Mouse (Mus musculus): ENCODE data around the gene Irf2.

Irf2 gene

DNA sequence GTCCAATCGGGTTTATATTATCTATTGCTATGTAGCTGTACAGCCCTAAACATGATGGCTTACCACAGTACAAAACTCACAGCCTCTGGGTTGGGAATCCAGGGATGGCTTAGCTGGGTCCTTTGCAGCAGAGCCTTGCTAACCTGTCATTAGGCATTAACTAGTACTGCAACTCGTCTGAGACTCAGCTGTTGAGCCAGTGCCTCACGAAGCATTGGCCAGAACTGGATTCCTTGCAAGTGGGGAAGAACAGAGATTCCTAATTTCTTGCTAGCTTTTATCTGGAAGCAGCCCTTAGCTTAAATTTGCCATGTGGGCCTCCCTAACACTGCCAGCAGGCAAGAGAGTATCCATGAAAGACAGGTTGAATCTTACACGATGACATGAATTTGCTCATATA lies 104.3 kb downstream of the Irf2 start:
- no peak for DNase-seq (ENCODE audit: low read depth)

- peak; percentile 90 for DNase-seq (ENCODE audit: low read depth)
These were observed 104.9 kb downstream of the Irf2 start for GRCm38 (mm10) chr8:46844371-46844973.

- DNase-seq (ENCODE audit: low read depth), result peak; percentile 88
These were observed 105.6 kb downstream of the Irf2 start for GRCm38 (mm10) chr8:46844974-46845774.

GRCm38 (mm10) chr8:46845891-46846290 lies 106.4 kb downstream of the Irf2 start:
- DNase-seq (ENCODE audit: low read depth), result no peak

GRCm38 (mm10) chr8:46846893-46847292 lies 107.4 kb downstream of the Irf2 start:
- DNase-seq (ENCODE audit: low read depth), result no peak

DNA sequence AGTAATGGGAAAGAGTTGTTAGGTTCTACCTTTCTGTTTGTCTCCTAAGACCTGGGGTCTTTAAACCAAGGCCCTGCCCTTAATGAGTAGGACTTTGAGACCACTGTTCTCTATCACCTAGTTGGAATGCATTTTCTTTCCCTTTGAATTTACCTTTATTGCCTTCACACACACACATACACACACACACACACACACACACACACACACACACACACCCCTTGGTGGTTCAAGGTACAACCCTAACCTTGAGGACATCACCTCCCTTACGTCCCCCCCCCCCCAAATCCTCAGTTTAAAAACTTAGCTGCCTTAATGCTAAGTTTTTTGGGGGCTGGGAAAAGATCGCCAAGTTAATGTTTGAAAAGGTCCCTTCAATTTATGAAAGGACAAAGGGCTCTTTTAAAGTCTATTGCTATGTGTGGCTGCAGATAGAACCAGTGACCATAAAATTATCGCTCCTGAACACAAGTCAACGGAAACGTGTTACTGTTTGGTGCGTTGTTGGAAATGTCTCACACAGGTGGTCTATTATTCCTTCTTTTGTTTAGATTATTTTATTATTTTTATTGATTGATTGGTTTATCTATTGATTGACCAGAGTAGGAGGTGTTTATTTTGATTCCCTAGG lies 108.6 kb downstream of the Irf2 start:
- DNase-seq (ENCODE audit: low read depth), result no peak

GRCm38 (mm10) chr8:46848931-46849330 lies 109.4 kb downstream of the Irf2 start:
- peak; percentile 42 for DNase-seq (ENCODE audit: low read depth)

DNA sequence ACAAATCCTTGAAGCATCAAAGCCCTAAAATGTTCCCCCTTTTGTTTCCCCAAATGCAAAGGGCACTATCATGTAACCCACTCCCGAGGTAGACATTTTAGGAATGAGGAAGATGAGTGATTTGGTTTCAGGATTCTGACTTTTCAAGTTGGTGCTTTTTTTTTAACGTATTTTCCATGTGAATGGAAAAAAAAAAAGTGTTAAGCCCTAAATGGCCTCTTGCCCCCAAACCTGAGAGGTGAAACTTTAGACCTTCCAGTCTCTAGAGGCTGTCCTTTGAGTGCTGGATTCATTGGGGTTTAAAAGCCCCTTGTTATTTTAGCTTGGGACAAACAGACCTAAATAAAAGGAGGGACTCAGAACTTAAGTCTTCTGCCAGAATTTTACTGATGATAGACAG lies 109.9 kb downstream of the Irf2 start:
- DNase-seq (ENCODE audit: low read depth), result peak; percentile 22

DNA sequence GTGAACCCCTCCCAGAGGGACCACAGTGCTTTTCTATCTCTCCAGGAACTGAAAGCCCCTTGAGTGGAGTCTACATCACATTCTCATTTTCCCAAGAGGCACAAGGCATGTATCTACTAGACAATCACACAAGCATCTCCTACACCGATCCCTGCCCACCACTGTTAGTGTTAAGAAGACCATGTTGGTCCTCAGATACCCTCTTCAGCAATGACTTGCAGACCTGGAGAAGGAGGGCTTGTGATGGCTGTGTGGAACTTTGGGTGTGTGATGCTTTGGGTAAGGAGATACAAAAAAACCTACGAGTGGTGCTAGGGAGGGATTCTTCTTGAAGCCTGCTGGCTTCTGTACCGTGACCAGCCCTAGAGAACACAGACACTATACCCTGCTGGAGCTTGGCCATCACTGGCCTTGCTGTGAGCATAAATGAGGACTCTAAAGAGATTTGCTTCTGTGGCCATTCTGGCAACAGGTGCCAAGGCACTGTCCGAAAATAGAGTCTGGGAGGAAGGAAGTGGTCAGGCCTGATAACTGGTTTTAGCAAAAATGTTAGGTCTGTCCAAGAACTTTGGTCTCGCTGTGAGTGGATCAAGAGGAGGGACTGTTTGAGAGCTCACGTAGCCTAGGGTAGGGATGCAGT lies 110.8 kb downstream of the Irf2 start:
- DNase-seq (ENCODE audit: low read depth), result peak; percentile 37

- peak; percentile 28 for DNase-seq (ENCODE audit: low read depth)
These were observed 112.0 kb downstream of the Irf2 start for GRCm38 (mm10) chr8:46851560-46851959.

GRCm38 (mm10) chr8:46852377-46852776 lies 112.8 kb downstream of the Irf2 start:
- DNase-seq (ENCODE audit: low read depth), result peak; percentile 60

DNA sequence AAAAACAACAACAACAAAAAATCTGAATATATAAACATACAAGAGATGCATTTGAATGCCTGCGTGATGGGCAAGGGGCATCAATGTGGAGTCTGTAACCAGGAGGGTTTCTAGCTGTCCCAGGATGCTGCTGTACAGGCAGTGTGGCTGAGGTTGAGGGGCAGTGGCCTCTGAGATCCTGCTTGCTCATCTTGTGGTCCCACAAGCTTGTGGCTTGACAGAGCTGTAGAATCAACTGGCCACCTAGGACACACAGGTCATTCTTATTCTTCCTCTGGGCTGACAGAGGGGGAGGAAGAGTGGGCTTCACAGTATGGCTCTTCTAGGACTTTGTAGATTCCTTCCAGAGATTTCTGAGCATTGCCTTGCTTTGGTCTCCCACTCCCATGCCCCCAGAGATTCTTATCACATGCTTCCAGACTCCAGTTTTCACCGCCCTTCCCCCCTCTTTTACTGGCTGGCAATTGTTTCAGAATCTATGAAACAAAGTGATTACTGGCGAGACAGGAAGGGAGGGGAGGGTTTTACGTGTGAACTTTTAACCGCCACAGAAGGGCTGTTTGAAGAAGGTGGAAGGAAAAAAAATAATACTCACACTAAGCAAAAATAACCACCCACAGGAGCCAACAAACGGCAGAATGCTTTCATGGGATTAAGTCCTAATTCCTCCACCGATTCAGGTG lies 119.8 kb downstream of the Irf2 start:
- DNase-seq (ENCODE audit: low read depth), result peak; percentile 81

DNA sequence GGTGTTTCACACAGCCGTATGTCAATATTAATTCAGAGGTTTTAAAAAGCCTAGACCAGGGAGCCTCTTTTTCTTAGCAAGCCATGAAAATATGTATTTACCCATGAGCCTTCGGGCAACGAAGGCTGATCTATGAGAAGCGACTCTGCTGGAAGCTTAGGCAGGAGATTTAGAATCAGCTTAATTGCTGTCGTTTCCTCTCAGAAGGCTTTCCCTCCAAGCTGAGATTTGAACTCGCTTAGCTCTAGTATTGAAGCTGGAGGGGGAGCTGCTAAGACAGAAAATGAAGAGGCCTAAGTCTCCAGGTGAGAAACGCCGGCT lies 120.3 kb downstream of the Irf2 start:
- DNase-seq (ENCODE audit: low read depth), result no peak

- no peak for DNase-seq (ENCODE audit: low read depth)
These were observed 123.0 kb downstream of the Irf2 start for GRCm38 (mm10) chr8:46862508-46862907.

DNA sequence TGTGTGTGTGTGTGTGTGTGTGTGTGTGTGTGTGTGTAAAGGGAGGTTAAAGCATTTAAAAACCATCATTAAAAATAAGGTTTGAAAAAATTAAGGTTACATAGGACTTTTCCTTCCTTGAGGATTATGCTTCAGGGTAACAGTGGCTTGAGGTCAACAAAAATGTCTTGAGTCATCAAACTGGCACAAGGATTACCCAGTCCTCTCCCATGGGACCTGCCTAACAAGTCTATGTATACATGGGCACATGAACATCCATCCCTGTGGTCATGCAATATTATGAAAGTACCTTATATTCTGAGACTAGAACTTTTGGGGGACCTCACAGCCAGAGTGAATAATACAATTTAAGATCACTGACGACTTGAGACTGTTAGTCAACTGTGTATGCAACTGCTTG lies 125.9 kb downstream of the Irf2 start:
- DNase-seq (ENCODE audit: low read depth), result no peak

- no peak for DNase-seq (ENCODE audit: low read depth)
These were observed 127.9 kb downstream of the Irf2 start for GRCm38 (mm10) chr8:46867440-46867839.

GRCm38 (mm10) chr8:46868346-46869065 lies 129.0 kb downstream of the Irf2 start:
- no peak for DNase-seq (ENCODE audit: low read depth)

- DNase-seq (ENCODE audit: low read depth), result peak; percentile 78
These were observed 130.0 kb downstream of the Irf2 start for GRCm38 (mm10) chr8:46869521-46869925.

DNA sequence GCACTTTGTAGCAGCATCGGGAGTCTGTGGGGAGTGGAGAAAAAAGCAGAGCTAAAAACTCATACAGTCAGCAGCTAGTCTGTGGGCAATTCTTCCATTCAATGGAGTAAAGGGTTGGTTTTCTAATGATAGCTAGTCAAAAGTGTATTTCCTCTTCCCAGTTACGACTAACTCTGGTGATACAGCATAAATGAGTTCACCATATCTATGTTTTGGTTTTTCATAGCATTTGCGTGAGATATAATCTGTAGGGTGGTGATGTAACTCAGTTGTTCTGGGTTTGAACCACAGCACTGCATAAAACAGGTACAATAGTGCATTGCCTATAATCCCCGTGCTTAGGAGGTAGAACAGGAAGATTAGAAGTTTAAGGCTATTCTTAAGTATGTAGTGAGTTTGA lies 131.6 kb downstream of the Irf2 start:
- peak; percentile 52 for DNase-seq (ENCODE audit: low read depth)

GRCm38 (mm10) chr8:46875615-46876293 lies 136.2 kb downstream of the Irf2 start:
- DNase-seq (ENCODE audit: low read depth), result no peak

GRCm38 (mm10) chr8:46881348-46881747 lies 141.8 kb downstream of the Irf2 start:
- DNase-seq (ENCODE audit: low read depth), result peak; percentile 59
